Comparison of ENCODE assay signal across 29 mouse cellular contexts in the genomic region with DNA sequence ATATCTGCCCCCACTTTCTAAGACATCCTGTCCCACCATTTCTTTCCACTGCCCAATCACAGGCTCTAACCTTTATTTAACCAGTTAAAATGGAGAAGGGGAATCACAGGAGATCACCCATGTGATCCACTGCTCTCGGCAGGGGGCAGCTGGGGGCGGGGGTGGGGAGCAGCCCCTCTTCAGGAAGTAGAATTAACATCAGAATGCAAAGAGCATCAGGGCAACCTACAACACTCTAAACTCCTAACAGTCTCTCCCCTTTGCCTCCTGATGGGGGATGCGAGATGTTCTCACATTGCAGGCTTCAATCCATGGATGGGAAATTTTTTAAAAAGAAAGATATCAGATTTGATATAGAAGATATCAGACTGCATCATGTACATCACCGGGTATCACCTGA.
"Had no signal": no experiment of that assay in that cellular context is flagged by ENCODE, and none has a peak within 500 bp of the region (broad histone marks: within the 10 kb centered on the region; RNA-seq: fewer than 3 reads in every experiment).

No protein-coding gene starts in this region.

- H3K4me3 ChIP-seq: gastrocnemius, adult 2 months; heart, adult 2 months; heart, embryonic 13.5 days; heart, embryonic 15.5 days; hindbrain, embryonic 10.5 days; hindbrain, embryonic 12.5 days; hindbrain, embryonic 15.5 days; kidney, embryonic 15.5 days; limb, embryonic 10.5 days; limb, embryonic 12.5 days; liver, embryonic 13.5 days; liver, embryonic 15.5 days had no signal

- H3K36me3 ChIP-seq: heart, embryonic 13.5 days; heart, embryonic 15.5 days; hindbrain, embryonic 15.5 days; liver, embryonic 13.5 days; liver, embryonic 15.5 days had no signal

- H3K9me3 ChIP-seq: heart, embryonic 13.5 days; heart, embryonic 15.5 days; hindbrain, embryonic 10.5 days; hindbrain, embryonic 12.5 days; hindbrain, embryonic 15.5 days; kidney, embryonic 15.5 days; limb, embryonic 10.5 days; limb, embryonic 12.5 days; liver, embryonic 13.5 days; liver, embryonic 15.5 days had no signal

- ATAC-seq: hindbrain, postnatal 0 days; intestine, embryonic 16.5 days; liver, postnatal 0 days had no signal

- DNase-seq: gastrocnemius, adult 2 months; gastrocnemius, postnatal 10 days; gastrocnemius, postnatal 25 days; heart, adult 2 months; heart, postnatal 4 days; kidney, adult 11 months; kidney, adult 2 months; kidney, adult 9 months; kidney, postnatal 14 days; kidney, postnatal 36 days; layer of hippocampus, adult 9-11 months; layer of hippocampus, postnatal 36 days; liver; liver, embryonic 13.5 days; liver, postnatal 0 days had no signal

- H3K27ac ChIP-seq: gastrocnemius, adult 2 months; heart, adult 2 months; heart, embryonic 13.5 days; heart, embryonic 15.5 days; hindbrain, embryonic 10.5 days; hindbrain, embryonic 12.5 days; hindbrain, embryonic 15.5 days; hindbrain, postnatal 0 days; kidney, embryonic 15.5 days; kidney, postnatal 0 days; limb, embryonic 10.5 days; limb, embryonic 12.5 days; liver, embryonic 13.5 days; liver, embryonic 15.5 days had no signal

- H3K27me3 ChIP-seq: hindbrain, embryonic 12.5 days; hindbrain, embryonic 15.5 days; kidney, embryonic 15.5 days had no signal

- H3K4me2 ChIP-seq: heart, embryonic 11.5 days; heart, embryonic 13.5 days; heart, embryonic 15.5 days; hindbrain, embryonic 12.5 days; hindbrain, embryonic 15.5 days; kidney, embryonic 15.5 days; limb, embryonic 12.5 days; liver, embryonic 11.5 days; liver, embryonic 13.5 days; liver, embryonic 15.5 days had no signal

- H3K9ac ChIP-seq: heart, embryonic 13.5 days; heart, embryonic 15.5 days; hindbrain, embryonic 12.5 days; hindbrain, embryonic 15.5 days; kidney, embryonic 15.5 days; limb, embryonic 12.5 days; liver, embryonic 13.5 days; liver, embryonic 15.5 days; liver, postnatal 0 days had no signal
